Mouse (Mus musculus) heart, postnatal 0 days (tissue): Measurements from ENCODE around the gene Gpr132.

Experiments
- CTCF ChIP-seq: IDR thresholded peaks from 2 replicates; pipeline ENCODE4 v1.5.1; 2016; ENCODE audit warnings: antibody characterized with exemption, control low read depth, low read depth
- EP300 ChIP-seq: IDR thresholded peaks from 2 replicates; pipeline ENCODE4 v1.6.1; 2016; ENCODE audit warnings: antibody characterized with exemption, low read depth

GRCm38 (mm10) chr12:112830141-112830540, 37.9 kb downstream of the Gpr132 start:
- no peak for TF ChIP-seq CTCF
- TF ChIP-seq EP300: no peak
